Mouse (Mus musculus): ENCODE measurements around the gene Apln. TPM values are rescaled to one million over a fixed set of nuclear protein-coding genes. Genes with fewer than 3 reads are reported as not detected.

Apln gene
- 5.1 and 6.5 TPM in 2 replicates for polyA plus RNA-seq (2015; fragmentation: Nextera tagmentation; extraction: Ambion mirVana)

DNA sequence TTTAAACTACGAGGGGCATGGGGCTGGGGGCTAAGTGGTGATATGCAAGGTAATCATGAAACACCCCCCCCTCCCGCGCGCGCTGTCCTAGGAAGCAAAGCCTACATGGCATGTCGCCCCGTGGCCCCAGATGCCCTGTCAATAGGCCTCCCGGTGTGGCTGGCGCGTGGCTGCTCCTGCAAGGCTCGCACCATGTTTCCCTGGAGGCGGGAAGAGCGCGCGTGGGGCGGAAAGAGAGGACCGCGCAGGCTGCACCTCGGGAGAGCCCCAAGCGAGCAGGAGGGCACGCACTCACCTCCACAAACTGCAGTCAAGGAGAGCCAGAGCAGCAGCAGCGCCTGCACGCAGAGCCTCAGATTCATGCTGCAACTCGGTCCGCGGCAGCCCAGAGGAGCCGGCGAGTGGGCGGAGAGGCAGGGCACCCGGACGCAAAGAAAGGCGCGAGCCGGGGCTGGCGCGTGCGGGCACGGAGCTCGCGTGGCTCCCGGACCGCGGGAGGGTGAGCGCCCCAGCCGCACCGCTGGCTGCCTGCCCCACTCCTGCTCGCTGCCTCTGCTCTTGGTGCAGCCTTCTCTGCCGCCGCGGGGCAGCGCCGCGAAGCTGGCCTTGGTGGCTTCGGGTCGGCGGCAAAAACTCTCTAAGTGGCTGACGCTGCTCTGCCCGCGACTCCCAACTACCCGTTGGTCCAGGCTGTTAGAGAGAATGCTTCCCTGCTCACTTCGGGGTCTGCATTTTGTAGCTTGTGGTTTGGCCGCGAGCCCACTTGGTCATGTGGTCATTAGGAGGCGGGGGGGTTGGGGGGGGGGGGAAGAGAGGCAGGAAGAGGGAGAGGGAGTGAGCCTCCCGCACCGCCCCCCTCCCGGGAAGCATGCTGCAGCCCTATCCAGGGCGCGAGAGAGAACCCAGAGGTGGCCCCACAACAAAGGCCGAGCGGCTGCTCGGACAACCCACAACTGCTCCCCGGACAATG is at the start of gene Apln:
Apln (minus strand) TSS at position 710 of the 970 bp plus-strand sequence.
- H3K36me3 ChIP-seq (ENCODE audit: control insufficient read depth, insufficient read depth, low read length) = no peaks in the 10 kb centered on the region
- H3K27ac ChIP-seq (ENCODE audit: low read length) = no peak within 1 kb of the TSS; the same call in 1 of the 2 replicates
- H3K27me3 ChIP-seq (ENCODE audit: control insufficient read depth, insufficient read depth, low read length) = peaks cover 5% of the 10 kb centered on the region; the same call in 1 of the 2 replicates
- ATAC-seq (ENCODE audit: insufficient read depth, low FRiP score) = peak; percentile 73
- peak within 1 kb of the TSS; percentile 64 for H3K9ac ChIP-seq (ENCODE audit: low read length)
- H3K4me2 ChIP-seq (ENCODE audit: low read depth, low read length) = peak within 1 kb of the TSS; percentile 72
- no peaks in the 10 kb centered on the region for H3K9me3 ChIP-seq (replicated peaks; ENCODE audit: control insufficient read depth, low read length)
- no peaks in the 10 kb centered on the region for H3K4me1 ChIP-seq (ENCODE audit: control insufficient read depth, insufficient read depth, low read length)
- 22% methylated on average over 66 of the region's 73 CpGs for WGBS
- H3K4me3 ChIP-seq (replicated peaks; ENCODE audit: low read length) = peak within 1 kb of the TSS; percentile 49

DNA sequence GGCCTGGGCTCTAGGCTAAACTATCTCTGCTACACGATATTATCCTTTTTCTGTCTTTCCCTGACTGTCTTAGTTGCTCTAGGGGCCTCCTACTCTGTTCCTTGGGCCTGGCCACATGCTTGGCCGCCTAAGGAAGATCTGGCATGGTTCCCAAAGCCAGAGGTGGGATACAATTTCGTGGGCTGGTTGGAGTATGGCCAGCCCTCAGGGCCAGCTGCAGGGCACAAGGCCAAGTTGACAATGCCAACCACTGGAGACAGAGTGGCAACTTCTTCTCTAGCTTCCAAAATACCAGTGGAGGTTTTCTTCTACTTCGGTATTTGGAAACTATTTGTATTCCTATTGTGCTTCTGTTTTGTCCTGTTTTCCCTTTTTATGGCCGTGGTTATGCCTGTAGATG is 47.7 kb upstream of the Apln start:
- H3K36me3 ChIP-seq (ENCODE audit: control insufficient read depth, insufficient read depth, low read length) = no peaks in the 10 kb centered on the region
- no peak overlapping the region for H3K27ac ChIP-seq (ENCODE audit: low read length)
- H3K9me3 ChIP-seq (replicated peaks; ENCODE audit: control insufficient read depth, low read length) = no peaks in the 10 kb centered on the region
- H3K9ac ChIP-seq (ENCODE audit: low read length) = no peak overlapping the region
- no peak for ATAC-seq (ENCODE audit: insufficient read depth, low FRiP score)
- no peak overlapping the region for H3K4me2 ChIP-seq (ENCODE audit: low read depth, low read length)
- 69% methylated on average over 5 of the region's 5 CpGs for WGBS
- no peaks in the 10 kb centered on the region for H3K27me3 ChIP-seq (ENCODE audit: control insufficient read depth, insufficient read depth, low read length)
- H3K4me1 ChIP-seq (ENCODE audit: control insufficient read depth, insufficient read depth, low read length) = no peaks in the 10 kb centered on the region
- no peak overlapping the region for H3K4me3 ChIP-seq (replicated peaks; ENCODE audit: low read length)

DNA sequence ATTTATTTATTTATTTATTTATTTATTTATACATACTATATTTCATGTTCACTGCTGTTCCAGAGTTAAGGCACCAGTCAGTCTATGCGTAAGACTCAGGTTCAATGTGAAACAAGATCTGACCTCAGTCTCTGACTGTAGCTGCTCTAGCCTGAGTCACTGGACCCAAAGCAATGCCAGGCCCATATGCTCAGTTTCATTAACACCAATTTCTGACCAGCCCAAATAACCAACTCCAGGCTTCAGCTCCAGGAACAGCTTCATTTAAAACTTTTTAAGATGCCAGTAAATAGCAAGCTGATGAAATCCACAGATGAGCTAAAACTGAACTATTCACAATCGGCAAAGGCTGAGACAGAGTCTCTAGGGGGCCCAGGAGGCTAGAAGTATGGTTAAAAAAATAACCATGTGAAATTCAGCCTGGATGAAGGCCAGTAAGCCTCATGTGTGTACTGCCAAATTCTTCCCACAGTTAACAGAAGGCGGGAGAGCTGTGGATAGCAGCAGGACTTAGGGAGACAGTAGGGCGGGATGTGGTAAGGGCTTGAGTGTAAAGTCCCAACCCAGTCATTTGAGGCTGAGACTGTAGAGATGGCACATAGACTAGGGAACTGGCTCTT is 42.3 kb upstream of the Apln start:
- Histone ChIP-seq H3K9ac (ENCODE audit: low read length) (no peak overlapping the region), H3K9me3 (replicated peaks; ENCODE audit: control insufficient read depth, low read length) (no peaks in the 10 kb centered on the region), H3K4me2 (ENCODE audit: low read depth, low read length) (no peak overlapping the region), H3K4me1 (ENCODE audit: control insufficient read depth, insufficient read depth, low read length) (no peaks in the 10 kb centered on the region), H3K27ac (ENCODE audit: low read length) (no peak overlapping the region), H3K27me3 (ENCODE audit: control insufficient read depth, insufficient read depth, low read length) (no peaks in the 10 kb centered on the region), H3K36me3 (ENCODE audit: control insufficient read depth, insufficient read depth, low read length) (no peaks in the 10 kb centered on the region), H3K4me3 (replicated peaks; ENCODE audit: low read length) (no peak overlapping the region)
- ATAC-seq (ENCODE audit: insufficient read depth, low FRiP score) = no peak
- WGBS = 74% methylated on average over 4 of the region's 4 CpGs

DNA sequence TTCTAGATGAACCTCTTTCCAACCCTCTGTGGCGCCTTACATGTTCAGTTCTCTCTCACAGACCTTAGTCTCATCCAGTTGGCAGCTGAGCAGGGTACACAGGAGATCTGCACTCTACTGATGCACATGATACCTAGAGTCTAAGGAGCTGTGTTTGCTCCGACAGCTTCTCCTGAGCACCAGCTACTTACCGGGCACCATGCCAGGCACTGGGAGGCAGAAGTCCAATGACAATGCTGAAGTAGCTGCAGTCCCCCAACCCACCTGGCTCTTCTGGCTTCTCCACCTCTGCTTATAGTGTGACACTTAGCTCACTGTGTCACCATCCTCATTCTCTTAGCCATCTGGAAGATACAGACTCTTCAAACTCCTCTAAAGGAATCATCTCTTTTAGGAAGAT is 40.0 kb upstream of the Apln start:
- Histone ChIP-seq H3K4me3 (replicated peaks; ENCODE audit: low read length) (no peak overlapping the region), H3K27ac (ENCODE audit: low read length) (no peak overlapping the region), H3K36me3 (ENCODE audit: control insufficient read depth, insufficient read depth, low read length) (no peaks in the 10 kb centered on the region), H3K9me3 (replicated peaks; ENCODE audit: control insufficient read depth, low read length) (no peaks in the 10 kb centered on the region), H3K4me1 (ENCODE audit: control insufficient read depth, insufficient read depth, low read length) (no peaks in the 10 kb centered on the region), H3K9ac (ENCODE audit: low read length) (no peak overlapping the region), H3K27me3 (ENCODE audit: control insufficient read depth, insufficient read depth, low read length) (no peaks in the 10 kb centered on the region), H3K4me2 (ENCODE audit: low read depth, low read length) (no peak overlapping the region)
- 85% methylated on average over 3 of the region's 3 CpGs for WGBS
- ATAC-seq (ENCODE audit: insufficient read depth, low FRiP score) = no peak

DNA sequence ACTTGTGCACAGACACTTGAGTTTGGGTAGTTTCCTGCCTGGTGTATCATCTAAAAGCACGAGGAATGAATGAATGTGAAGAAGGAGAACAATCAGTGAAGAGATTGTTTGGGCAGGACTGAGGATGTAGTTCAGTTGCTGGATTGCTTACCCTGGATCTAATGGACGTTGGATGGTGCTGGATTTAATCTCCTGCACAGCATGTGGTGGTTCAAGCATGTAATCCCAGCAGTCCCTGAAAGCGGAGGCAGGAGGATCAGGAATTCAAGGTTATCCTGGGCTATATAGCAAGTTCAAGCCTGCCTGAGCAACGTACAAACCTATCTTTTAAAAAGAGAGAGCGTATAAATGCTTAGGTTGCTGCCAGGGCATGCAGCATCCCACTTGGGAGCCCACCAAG is 37.7 kb upstream of the Apln start:
- no peaks in the 10 kb centered on the region for H3K27me3 ChIP-seq (ENCODE audit: control insufficient read depth, insufficient read depth, low read length)
- no peak overlapping the region for H3K4me2 ChIP-seq (ENCODE audit: low read depth, low read length)
- H3K9me3 ChIP-seq (replicated peaks; ENCODE audit: control insufficient read depth, low read length) = no peaks in the 10 kb centered on the region
- H3K27ac ChIP-seq (ENCODE audit: low read length) = no peak overlapping the region
- WGBS = 43% methylated on average over 5 of the region's 5 CpGs
- no peak for ATAC-seq (ENCODE audit: insufficient read depth, low FRiP score)
- H3K9ac ChIP-seq (ENCODE audit: low read length) = no peak overlapping the region
- no peaks in the 10 kb centered on the region for H3K4me1 ChIP-seq (ENCODE audit: control insufficient read depth, insufficient read depth, low read length)
- H3K4me3 ChIP-seq (replicated peaks; ENCODE audit: low read length) = no peak overlapping the region
- H3K36me3 ChIP-seq (ENCODE audit: control insufficient read depth, insufficient read depth, low read length) = no peaks in the 10 kb centered on the region

DNA sequence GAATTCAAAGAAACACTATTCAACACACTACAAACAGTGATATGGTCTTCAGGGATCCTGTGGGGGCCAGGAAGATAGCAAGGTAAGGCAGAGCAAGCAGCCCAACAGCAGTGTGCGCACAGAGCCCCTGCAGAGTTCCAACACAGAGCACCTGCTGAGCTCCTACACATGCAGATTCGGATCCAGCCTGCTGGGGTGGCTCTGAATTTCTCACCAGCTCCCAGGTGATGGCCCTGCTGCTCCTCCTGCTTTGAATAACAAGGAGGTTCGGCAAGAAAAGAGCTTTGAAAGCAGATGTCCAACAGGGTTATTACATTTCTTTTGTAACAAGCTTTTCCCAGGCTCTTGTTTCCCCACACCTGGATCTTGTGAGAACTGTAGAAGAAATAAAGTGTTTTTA is 37.3 kb upstream of the Apln start:
- H3K4me2 ChIP-seq (ENCODE audit: low read depth, low read length) = no peak overlapping the region
- no peaks in the 10 kb centered on the region for H3K9me3 ChIP-seq (replicated peaks; ENCODE audit: control insufficient read depth, low read length)
- 35% methylated on average over 3 of the region's 3 CpGs for WGBS

DNA sequence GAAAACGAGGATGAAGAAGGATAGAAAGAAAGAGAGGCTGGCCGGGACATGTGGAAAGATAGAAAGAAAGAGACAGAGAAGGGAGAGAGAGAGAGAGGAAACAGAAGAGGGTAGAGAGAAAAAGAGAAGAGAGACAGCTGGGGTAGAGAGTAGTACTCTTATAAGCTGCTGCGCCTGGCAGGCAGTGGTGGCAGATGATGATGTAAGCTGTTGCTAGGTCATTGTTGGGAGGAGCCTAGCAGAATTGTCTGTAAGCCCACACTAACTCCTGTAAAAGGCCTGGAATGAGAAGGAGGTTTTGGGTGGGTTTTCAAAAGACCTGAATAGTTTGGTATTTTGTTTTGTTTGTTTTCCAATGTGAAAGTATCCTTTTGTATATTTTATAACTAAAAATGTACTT is 32.2 kb upstream of the Apln start:
- H3K4me2 ChIP-seq (ENCODE audit: low read depth, low read length) = no peak overlapping the region
- H3K4me1 ChIP-seq (ENCODE audit: control insufficient read depth, insufficient read depth, low read length) = no peaks in the 10 kb centered on the region
- H3K27me3 ChIP-seq (ENCODE audit: control insufficient read depth, insufficient read depth, low read length) = no peaks in the 10 kb centered on the region
- ATAC-seq (ENCODE audit: insufficient read depth, low FRiP score) = no peak
- H3K9me3 ChIP-seq (replicated peaks; ENCODE audit: control insufficient read depth, low read length) = no peaks in the 10 kb centered on the region
- H3K27ac ChIP-seq (ENCODE audit: low read length) = no peak overlapping the region
- 70% methylated on average over 3 of the region's 3 CpGs for WGBS
- H3K36me3 ChIP-seq (ENCODE audit: control insufficient read depth, insufficient read depth, low read length) = no peaks in the 10 kb centered on the region
- H3K4me3 ChIP-seq (replicated peaks; ENCODE audit: low read length) = no peak overlapping the region
- H3K9ac ChIP-seq (ENCODE audit: low read length) = no peak overlapping the region

More for the DNA sequence above, 37.3 kb upstream of the Apln start:
- H3K4me1 ChIP-seq (ENCODE audit: control insufficient read depth, insufficient read depth, low read length) = no peaks in the 10 kb centered on the region
- H3K4me3 ChIP-seq (replicated peaks; ENCODE audit: low read length) = no peak overlapping the region
- no peaks in the 10 kb centered on the region for H3K36me3 ChIP-seq (ENCODE audit: control insufficient read depth, insufficient read depth, low read length)
- ATAC-seq (ENCODE audit: insufficient read depth, low FRiP score) = no peak
- H3K27ac ChIP-seq (ENCODE audit: low read length) = no peak overlapping the region
- no peaks in the 10 kb centered on the region for H3K27me3 ChIP-seq (ENCODE audit: control insufficient read depth, insufficient read depth, low read length)
- no peak overlapping the region for H3K9ac ChIP-seq (ENCODE audit: low read length)

DNA sequence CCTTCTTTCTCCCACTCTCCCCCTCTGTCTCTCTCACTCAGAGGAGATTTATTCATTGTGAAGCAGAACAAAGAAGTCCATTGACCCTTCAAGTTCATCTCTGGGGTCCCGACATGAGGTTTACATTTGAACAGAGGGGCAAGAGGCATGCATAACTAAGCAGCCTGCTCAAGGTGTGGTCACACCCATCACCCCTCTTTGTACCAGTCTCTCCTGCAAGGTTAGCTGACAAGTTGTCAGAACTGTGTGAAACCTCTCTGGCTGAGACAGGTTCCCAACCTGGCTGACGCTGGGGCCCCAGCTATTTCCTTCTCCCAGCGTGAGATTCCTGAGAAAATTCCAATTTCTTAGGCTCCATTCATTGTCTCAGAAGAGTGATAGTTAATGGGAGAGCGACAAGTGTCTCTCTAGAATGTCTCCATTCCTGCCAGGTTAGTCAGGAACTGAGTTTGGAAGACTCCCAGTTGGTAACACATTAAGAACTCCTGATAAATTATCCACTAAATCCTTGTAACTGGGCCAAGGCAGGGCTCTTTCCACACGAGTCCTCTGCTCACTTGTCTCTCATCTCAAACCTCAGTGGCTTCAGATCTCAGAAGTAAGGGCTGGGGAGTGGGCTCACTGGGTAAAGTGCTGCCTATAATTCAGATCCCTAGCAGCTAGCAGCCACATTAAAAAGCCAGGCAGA is 29.7 kb upstream of the Apln start:
- no peaks in the 10 kb centered on the region for H3K9me3 ChIP-seq (replicated peaks; ENCODE audit: control insufficient read depth, low read length)
- WGBS = 32% methylated on average over 5 of the region's 5 CpGs
- no peaks in the 10 kb centered on the region for H3K4me1 ChIP-seq (ENCODE audit: control insufficient read depth, insufficient read depth, low read length)
- no peak overlapping the region for H3K27ac ChIP-seq (ENCODE audit: low read length)
- no peaks in the 10 kb centered on the region for H3K36me3 ChIP-seq (ENCODE audit: control insufficient read depth, insufficient read depth, low read length)
- ATAC-seq (ENCODE audit: insufficient read depth, low FRiP score) = no peak
- H3K27me3 ChIP-seq (ENCODE audit: control insufficient read depth, insufficient read depth, low read length) = no peaks in the 10 kb centered on the region
- no peak overlapping the region for H3K4me2 ChIP-seq (ENCODE audit: low read depth, low read length)
- no peak overlapping the region for H3K9ac ChIP-seq (ENCODE audit: low read length)
- no peak overlapping the region for H3K4me3 ChIP-seq (replicated peaks; ENCODE audit: low read length)

DNA sequence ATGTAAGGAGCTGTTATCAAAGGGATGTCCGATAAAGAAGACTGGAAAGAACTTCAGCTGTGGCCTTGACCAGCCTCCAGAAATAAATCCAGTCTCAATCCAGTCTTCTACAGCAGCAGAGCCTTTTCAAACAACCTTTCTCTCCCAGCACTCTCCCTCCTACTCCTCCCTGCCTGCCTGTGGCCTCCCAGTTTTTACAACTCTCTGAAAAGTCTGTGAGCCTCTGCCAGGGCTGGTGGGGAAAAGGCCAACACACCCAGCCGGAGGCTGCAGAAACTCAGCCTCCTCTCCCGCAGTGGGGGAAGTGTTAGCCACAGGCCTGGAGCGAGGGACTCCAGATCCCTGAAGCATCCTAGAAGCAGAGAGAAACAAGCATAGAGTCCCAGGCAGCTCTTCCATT is 27.8 kb upstream of the Apln start:
- 70% methylated on average over 4 of the region's 4 CpGs for WGBS
- no peaks in the 10 kb centered on the region for H3K4me1 ChIP-seq (ENCODE audit: control insufficient read depth, insufficient read depth, low read length)
- H3K9ac ChIP-seq (ENCODE audit: low read length) = no peak overlapping the region
- ATAC-seq (ENCODE audit: insufficient read depth, low FRiP score) = no peak
- no peak overlapping the region for H3K4me2 ChIP-seq (ENCODE audit: low read depth, low read length)
- H3K9me3 ChIP-seq (replicated peaks; ENCODE audit: control insufficient read depth, low read length) = no peaks in the 10 kb centered on the region
- no peak overlapping the region for H3K4me3 ChIP-seq (replicated peaks; ENCODE audit: low read length)
- H3K27ac ChIP-seq (ENCODE audit: low read length) = no peak overlapping the region
- no peaks in the 10 kb centered on the region for H3K36me3 ChIP-seq (ENCODE audit: control insufficient read depth, insufficient read depth, low read length)
- no peaks in the 10 kb centered on the region for H3K27me3 ChIP-seq (ENCODE audit: control insufficient read depth, insufficient read depth, low read length)

All from stomach, embryonic 16.5 days (tissue).